Mouse (Mus musculus) lung, postnatal 0 days (tissue): ENCODE data around the gene Ints7. TPM values are rescaled to one million over a fixed set of nuclear protein-coding genes. Genes with fewer than 3 reads are reported as not detected.
A peak's percentile ranks its signal among the peaks of the same experiment; 100 is the strongest.

Experiments
- ATAC-seq: fragments of 200-750 bp; cut with Nextera tagmentation; 2 replicates; pipeline ENCODE4 v1.8.0; 2017; ENCODE audit warnings: moderate library complexity
- DNase-seq: peaks from one replicate; pipeline ENCODE4 v3.0.0-alpha.2; 2016; ENCODE audit warnings: low spot score
- H3K27ac ChIP-seq: fragments of 300-500 bp; sonication (generic); 2 replicates; pipeline ENCODE4 v1.5.1; 2014; ENCODE audit warnings: antibody characterized with exemption, mild to moderate bottlenecking, low read length, mixed read lengths
- H3K27me3 ChIP-seq: fragments of 300-500 bp; sonication (generic); replicated peaks from 2 replicates; pipeline ENCODE4 v1.6.1; 2014; ENCODE audit warnings: low read length, mixed read lengths; ENCODE audit not compliant: insufficient read depth
- H3K36me3 ChIP-seq: fragments of 300-500 bp; sonication (generic); 2 replicates; pipeline ENCODE4 v1.6.1; 2014; ENCODE audit warnings: low read length, mixed read lengths; ENCODE audit not compliant: insufficient read depth
- H3K4me1 ChIP-seq: fragments of 300-500 bp; sonication (generic); 2 replicates; pipeline ENCODE4 v1.6.1; 2014; ENCODE audit warnings: antibody characterized with exemption, low read depth, low read length, mixed read lengths; ENCODE audit not compliant: insufficient read depth
- H3K4me2 ChIP-seq: fragments of 300-500 bp; sonication (generic); replicated peaks from 2 replicates; pipeline ENCODE4 v1.6.1; 2014; ENCODE audit warnings: low read depth, mild to moderate bottlenecking, low read length, moderate library complexity, mixed read lengths
- H3K4me3 ChIP-seq: fragments of 300-500 bp; sonication (generic); 2 replicates; pipeline ENCODE4 v1.5.1; 2014; ENCODE audit warnings: low read depth, low read length
- H3K9ac ChIP-seq: fragments of 300-500 bp; sonication (generic); replicated peaks from 2 replicates; pipeline ENCODE4 v1.6.1; 2014; ENCODE audit warnings: low read depth, mild to moderate bottlenecking
- H3K9me3 ChIP-seq: fragments of 300-500 bp; sonication (generic); 2 replicates; pipeline ENCODE4 v1.6.1; 2016; ENCODE audit warnings: low read length, mixed read lengths
- CTCF ChIP-seq: IDR thresholded peaks from 2 replicates; pipeline ENCODE4 v1.5.1; 2016; ENCODE audit warnings: antibody characterized with exemption, mild to moderate bottlenecking
- EP300 ChIP-seq: IDR thresholded peaks from 2 replicates; pipeline ENCODE4 v1.6.1; 2016; ENCODE audit warnings: antibody characterized with exemption, mild to moderate bottlenecking, control low read depth
- WGBS: fragments of 180-500 bp; shearing (Covaris S2); extraction: QIAGEN DNeasy Blood & Tissue Kit; methylation state at CpG from one replicate; pipeline ENCODE4 v1.1.7; 2014; 5-methylcytosine and 5-hydroxymethylcytosine counted together
- polyA plus RNA-seq: library from polyadenylated mRNA; unstranded; fragments of >200 nt; fragmentation: Nextera tagmentation; extraction: Ambion mirVana; gene quantifications from 2 replicates; pipeline ENCODE4 v1.2.1, GENCODE M21; 2015

Gene Ints7
- polyA plus RNA-seq, 1 experiment from 2014 or later: 14.3 TPM

- Histone ChIP-seq H3K9ac (no peak overlapping the region), H3K36me3 (no peaks in the 10 kb centered on the region), H3K4me3 (no peak overlapping the region), H3K4me1 (no peaks in the 10 kb centered on the region), H3K9me3 (no peaks in the 10 kb centered on the region), H3K27ac (no peak overlapping the region), H3K4me2 (no peak overlapping the region), H3K27me3 (no peaks in the 10 kb centered on the region)
- no peak for TF ChIP-seq EP300
- no peak for TF ChIP-seq CTCF
- ATAC-seq (no peak), DNase-seq (no peak)
- WGBS: 53% methylated on average over 2 of the region's 2 CpGs
Observed at GRCm38 (mm10) chr1:191540300-191540699, 35.1 kb upstream of the Ints7 start.

- Histone ChIP-seq H3K27ac (no peak overlapping the region), H3K36me3 (no peaks in the 10 kb centered on the region), H3K27me3 (no peaks in the 10 kb centered on the region), H3K4me1 (no peaks in the 10 kb centered on the region), H3K4me2 (no peak overlapping the region), H3K9me3 (no peaks in the 10 kb centered on the region), H3K9ac (no peak overlapping the region), H3K4me3 (no peak overlapping the region)
- 87% methylated on average over 9 of the region's 9 CpGs for WGBS
- TF ChIP-seq EP300: no peak
- TF ChIP-seq CTCF: no peak
- no peak for ATAC-seq
- no peak for DNase-seq
Observed at GRCm38 (mm10) chr1:191541014-191541413, 34.4 kb upstream of the Ints7 start.

GRCm38 (mm10) chr1:191541619-191542018, 33.8 kb upstream of the Ints7 start:
- 75% methylated on average over 4 of the region's 4 CpGs for WGBS
- Histone ChIP-seq H3K4me1 (no peaks in the 10 kb centered on the region), H3K36me3 (no peaks in the 10 kb centered on the region), H3K9ac (no peak overlapping the region), H3K4me2 (no peak overlapping the region), H3K4me3 (no peak overlapping the region), H3K27ac (no peak overlapping the region), H3K9me3 (no peaks in the 10 kb centered on the region), H3K27me3 (no peaks in the 10 kb centered on the region)
- no peak for DNase-seq
- ATAC-seq: no peak
- TF ChIP-seq CTCF (no peak), EP300 (no peak)

- no peaks in the 10 kb centered on the region for H3K4me1 ChIP-seq
- no peak for TF ChIP-seq CTCF
- no peak for TF ChIP-seq EP300
- no peak for ATAC-seq
- WGBS: 74% methylated on average over 3 of the region's 3 CpGs
- H3K9me3 ChIP-seq: no peaks in the 10 kb centered on the region
- no peak for DNase-seq
- H3K9ac ChIP-seq: no peak overlapping the region
- H3K27me3 ChIP-seq: no peaks in the 10 kb centered on the region
- no peak overlapping the region for H3K4me2 ChIP-seq
- H3K36me3 ChIP-seq: no peaks in the 10 kb centered on the region
- no peak overlapping the region for H3K27ac ChIP-seq
- no peak overlapping the region for H3K4me3 ChIP-seq
Observed at GRCm38 (mm10) chr1:191543747-191544146, 31.7 kb upstream of the Ints7 start.

- ATAC-seq (no peak), DNase-seq (no peak)
- TF ChIP-seq CTCF: no peak
- no peak for TF ChIP-seq EP300
- WGBS: 57% methylated on average over 4 of the region's 4 CpGs
- no peak overlapping the region for H3K9ac ChIP-seq
- H3K4me1 ChIP-seq: no peaks in the 10 kb centered on the region
- H3K4me3 ChIP-seq: no peak overlapping the region
- H3K27me3 ChIP-seq: no peaks in the 10 kb centered on the region
- no peak overlapping the region for H3K27ac ChIP-seq
- no peaks in the 10 kb centered on the region for H3K36me3 ChIP-seq
- H3K4me2 ChIP-seq: no peak overlapping the region
- H3K9me3 ChIP-seq: no peaks in the 10 kb centered on the region
Observed at GRCm38 (mm10) chr1:191550786-191551185, 24.6 kb upstream of the Ints7 start.

GRCm38 (mm10) chr1:191557109-191557508, 18.3 kb upstream of the Ints7 start:
- no peak overlapping the region for H3K4me3 ChIP-seq
- ATAC-seq (peak; percentile 68), DNase-seq (peak; percentile 66)
- no peak overlapping the region for H3K4me2 ChIP-seq
- no peak overlapping the region for H3K27ac ChIP-seq
- no peaks in the 10 kb centered on the region; the same call in 1 of the 2 replicates for H3K4me1 ChIP-seq
- no peaks in the 10 kb centered on the region for H3K9me3 ChIP-seq
- WGBS: 50% methylated on average over 8 of the region's 8 CpGs
- peak; percentile 52 for TF ChIP-seq EP300
- no peak for TF ChIP-seq CTCF
- no peaks in the 10 kb centered on the region for H3K36me3 ChIP-seq
- H3K27me3 ChIP-seq: no peaks in the 10 kb centered on the region
- no peak overlapping the region for H3K9ac ChIP-seq

GRCm38 (mm10) chr1:191559779-191560178, 15.7 kb upstream of the Ints7 start:
- WGBS: 49% methylated on average over 5 of the region's 5 CpGs
- Histone ChIP-seq H3K9me3 (no peaks in the 10 kb centered on the region), H3K36me3 (no peaks in the 10 kb centered on the region)

More at GRCm38 (mm10) chr1:191559779-191560178, 15.7 kb upstream of the Ints7 start:
- DNase-seq: peak; percentile 36
- no peak overlapping the region for H3K4me3 ChIP-seq
- H3K9ac ChIP-seq: no peak overlapping the region
- H3K4me1 ChIP-seq: no peaks in the 10 kb centered on the region; the same call in 1 of the 2 replicates
- H3K27me3 ChIP-seq: no peaks in the 10 kb centered on the region
- peak; percentile 41; the same call in 1 of the 2 replicates for ATAC-seq
- no peak overlapping the region for H3K4me2 ChIP-seq
- no peak overlapping the region for H3K27ac ChIP-seq
- no peak for TF ChIP-seq CTCF
- TF ChIP-seq EP300: peak; percentile 44; the same call in 1 of the 2 replicates
